Mouse (Mus musculus) right cerebral cortex, postnatal 4 days (tissue): ENCODE measurements at regions not wholly inside any gene's neighbourhood (a gene's known extent, or its start where the extent isn't known, plus 50 kb on each side); places are given as distances from the start of the nearest gene placed in this dataset.

Experiments
- DNase-seq: peaks from one replicate; pipeline ENCODE4 v3.0.0-alpha.2; 2022

GRCm38 (mm10) chr2:131672646-131673045 lies 110.6 kb upstream of the Adra1d start:
- no peak for DNase-seq

GRCm38 (mm10) chr2:131672223-131672622 lies 110.1 kb upstream of the Adra1d start:
- no peak for DNase-seq

DNA sequence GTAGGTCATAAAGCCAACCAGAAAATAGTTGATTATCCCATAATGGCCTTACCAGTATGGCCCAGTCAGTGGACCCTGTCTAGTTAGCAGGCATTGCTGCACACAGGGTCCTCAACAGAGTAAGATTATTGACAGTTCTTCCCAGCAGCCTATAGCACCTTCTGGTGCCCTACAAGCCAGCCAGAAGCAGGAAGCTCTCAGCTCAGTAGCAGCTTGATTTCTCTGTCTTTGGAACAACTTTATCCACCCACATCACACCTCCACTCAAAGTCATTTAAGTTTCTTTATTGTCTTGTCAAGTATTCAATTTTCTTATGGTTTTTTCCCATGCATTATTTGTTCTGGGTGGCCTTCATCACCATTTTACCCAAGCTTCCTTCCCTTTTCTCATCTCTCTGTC lies 108.8 kb upstream of the Adra1d start:
- DNase-seq: no peak

DNA sequence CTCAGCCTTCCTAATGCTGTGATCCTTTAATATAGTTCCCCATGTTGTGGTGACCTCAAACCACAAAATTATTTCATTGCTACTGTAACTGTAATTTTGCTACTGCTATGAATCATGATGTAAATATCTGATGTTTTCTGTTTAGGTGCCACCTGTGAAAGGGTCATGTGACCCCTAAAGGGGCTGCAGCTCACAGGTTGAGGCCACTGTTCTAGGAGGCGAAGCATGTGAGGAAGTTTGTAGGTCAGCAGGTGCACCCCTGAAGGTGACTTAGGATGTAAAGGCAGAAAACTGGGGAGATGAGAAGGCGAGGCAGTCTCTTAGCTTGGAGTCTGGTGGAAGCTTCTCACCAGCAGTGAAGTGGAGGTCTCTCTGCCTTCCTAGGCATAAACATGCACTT lies 105.8 kb upstream of the Adra1d start:
- no peak for DNase-seq

DNA sequence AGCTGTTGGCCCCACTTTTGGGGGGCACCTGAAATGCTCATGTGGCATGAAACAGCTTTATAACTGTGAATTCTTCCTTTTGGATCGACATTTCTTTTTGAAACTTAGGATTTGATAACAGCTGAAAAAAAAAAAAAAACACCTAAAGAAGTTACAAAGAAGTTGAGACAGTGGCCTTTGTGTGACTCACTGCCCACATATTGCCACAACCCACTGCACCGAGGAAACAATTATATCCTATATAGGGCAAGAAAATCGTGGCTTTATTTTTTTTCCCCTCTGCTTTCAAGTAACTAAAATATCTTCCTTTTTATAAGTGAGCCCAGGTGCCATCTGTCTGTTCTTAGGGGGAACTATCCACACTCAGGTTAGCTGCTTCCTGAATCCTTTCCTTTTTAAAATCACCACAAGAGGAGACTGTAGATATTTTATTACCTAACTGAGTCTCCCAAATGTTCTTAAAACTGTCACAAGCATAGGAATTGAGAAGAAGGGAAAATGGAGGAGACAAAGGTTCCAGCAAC lies 104.8 kb upstream of the Adra1d start:
- no peak for DNase-seq

DNA sequence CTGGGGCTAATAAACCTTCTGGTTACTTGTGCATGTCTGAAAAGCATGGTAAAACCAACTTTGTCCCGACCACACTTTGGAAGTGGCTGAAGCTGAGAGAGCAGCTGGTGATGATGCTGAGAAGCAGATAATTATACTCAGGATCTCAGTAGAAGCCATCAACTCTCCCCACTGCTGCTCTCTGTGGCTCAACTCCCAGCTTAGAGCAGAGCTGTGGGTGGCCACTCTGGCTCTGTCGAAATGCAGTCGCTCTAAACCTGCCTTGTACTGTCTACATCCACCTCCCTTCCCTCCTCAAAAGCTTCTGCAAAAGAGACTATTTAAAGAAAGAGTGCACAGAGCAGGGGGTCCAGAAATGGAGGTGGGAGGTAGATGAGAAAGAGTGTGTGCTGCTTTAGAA lies 102.5 kb upstream of the Adra1d start:
- DNase-seq: no peak

- no peak for DNase-seq
These were observed 101.2 kb upstream of the Adra1d start for GRCm38 (mm10) chr2:131663199-131663809.

DNA sequence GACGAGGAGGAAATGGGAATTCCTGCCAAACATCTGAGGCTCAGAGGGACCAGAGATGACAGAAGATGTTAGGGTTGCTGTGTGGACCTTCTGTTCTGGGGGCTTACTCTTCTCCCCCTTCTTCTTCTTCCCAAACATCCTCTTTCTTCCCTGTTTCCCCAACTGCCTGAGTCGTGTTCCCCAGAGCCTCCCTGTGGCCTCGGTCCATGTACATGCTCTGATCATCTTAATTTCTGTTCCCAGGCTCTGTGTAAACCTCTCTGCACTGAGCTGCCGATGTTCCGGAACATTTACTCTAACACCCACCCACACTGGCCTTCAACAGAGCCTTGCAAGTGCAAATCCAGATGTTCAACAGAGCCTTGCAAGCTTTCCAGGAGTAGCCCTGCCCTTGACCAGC lies 90.1 kb upstream of the Adra1d start:
- no peak for DNase-seq

DNA sequence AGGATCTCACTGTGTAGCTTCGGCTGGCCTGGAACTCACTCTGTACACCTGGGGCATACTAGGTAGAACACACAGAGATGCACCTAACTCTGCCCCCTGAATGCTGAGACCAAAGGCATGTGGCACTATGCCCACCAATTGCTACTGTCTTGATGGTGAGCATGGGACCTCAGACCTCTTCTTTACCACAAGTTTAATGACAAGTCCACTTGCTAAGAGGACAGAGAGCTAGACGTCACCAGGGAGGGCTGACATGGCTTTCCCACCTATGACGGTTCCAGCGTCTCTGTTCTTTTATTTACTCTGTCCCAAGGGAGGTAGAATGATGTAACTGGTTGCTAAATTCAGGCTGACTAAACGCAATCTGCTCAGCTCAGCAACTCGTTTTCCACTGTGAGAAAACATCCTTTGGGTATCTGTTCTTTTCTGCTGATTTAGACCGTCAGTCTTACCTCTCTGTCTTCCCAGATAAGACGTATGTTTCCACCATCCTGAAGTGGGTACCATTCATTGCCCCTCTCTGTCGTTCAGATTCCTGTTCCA lies 88.6 kb upstream of the Adra1d start:
- DNase-seq: no peak

GRCm38 (mm10) chr2:131644166-131644858 lies 82.2 kb upstream of the Adra1d start:
- DNase-seq: no peak

GRCm38 (mm10) chr2:131642456-131642855 lies 80.4 kb upstream of the Adra1d start:
- no peak for DNase-seq

DNA sequence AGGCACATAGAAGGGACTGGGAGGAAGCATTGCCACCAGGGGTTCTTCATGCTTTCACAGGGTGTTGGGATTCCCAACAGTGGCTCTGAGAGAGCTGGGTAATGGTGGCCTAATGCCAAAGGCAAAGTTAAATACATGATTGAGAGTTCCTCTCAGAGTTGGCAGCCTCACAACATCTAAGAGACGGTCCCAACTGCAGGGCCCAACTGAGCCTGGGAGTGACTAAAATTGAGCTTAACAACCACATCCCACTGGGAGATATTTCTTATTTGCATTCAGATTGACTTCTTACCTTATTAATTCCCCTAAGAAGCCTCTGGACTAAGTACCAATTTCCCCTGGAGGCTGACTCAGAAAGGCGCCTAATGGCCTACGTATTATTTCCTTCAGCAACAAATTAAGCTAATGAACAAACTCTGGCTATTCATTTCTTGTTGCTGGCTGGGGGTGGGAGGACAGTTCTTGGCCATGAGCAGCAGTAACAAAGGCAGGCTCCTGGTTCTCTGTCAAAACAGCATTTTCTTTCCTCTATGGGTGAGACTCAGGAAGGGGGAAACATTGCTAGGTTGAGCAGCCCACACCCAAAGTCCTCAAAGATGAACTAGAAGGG lies 77.0 kb upstream of the Adra1d start:
- DNase-seq: no peak

DNA sequence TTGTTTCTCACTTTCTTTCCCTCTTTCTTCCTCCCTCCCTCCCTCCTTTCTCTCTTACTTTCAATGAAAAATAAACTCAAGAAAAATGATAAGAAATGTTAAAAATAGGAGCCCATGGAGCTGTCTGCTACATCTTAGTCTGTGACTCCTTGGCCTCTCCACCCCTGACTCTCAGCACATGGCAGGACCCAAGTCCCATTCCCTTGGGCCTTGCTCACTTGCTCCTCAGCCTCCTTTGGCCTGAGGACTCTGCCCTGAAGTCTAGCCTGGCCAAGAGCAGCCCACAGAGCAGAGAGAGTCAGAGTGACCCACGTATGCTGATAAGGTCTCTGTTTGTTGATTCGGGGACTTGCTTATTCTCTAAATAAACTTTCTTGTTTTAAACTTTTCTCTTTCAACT lies 73.7 kb upstream of the Adra1d start:
- DNase-seq: no peak

- no peak for DNase-seq
These were observed 55.8 kb upstream of the Adra1d start for GRCm38 (mm10) chr2:131617916-131618315.

GRCm38 (mm10) chr2:131612486-131612885 lies 50.4 kb upstream of the Adra1d start:
- DNase-seq: no peak
